Mouse (Mus musculus) A20 (cell line): ENCODE results near the gene Rps2.
"Not testable (repeated sequence)": the region's sequence is repeated elsewhere in the genome, so short reads cannot be mapped to it uniquely, and the experiment has no call there.

Source experiments
- DNase-seq: peaks from one replicate; pipeline ENCODE4 v3.0.0-alpha.2; 2011; ENCODE audit warnings: low read depth, low spot score

Rps2 gene

DNA sequence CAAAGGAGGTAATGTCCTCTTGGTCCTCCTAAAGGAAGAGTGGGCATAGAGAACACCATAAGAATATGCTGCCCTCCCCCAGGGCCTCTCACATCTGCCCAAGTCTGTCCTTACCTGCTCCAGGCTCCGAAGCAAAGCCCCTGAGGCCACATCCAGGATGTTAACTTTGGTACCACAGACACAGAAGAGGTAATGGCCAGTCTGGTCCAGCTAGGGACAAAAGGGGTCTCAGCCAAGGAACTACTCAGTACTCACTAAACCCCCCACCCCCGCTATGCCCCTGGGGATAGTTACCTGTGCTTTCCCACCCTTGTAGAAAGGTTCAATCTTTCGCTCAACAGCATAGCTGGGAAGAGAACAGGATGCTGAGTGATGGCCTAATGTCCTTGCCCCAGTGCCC lies 12.1 kb upstream of the Rps2 start:
- no peak for DNase-seq

DNA sequence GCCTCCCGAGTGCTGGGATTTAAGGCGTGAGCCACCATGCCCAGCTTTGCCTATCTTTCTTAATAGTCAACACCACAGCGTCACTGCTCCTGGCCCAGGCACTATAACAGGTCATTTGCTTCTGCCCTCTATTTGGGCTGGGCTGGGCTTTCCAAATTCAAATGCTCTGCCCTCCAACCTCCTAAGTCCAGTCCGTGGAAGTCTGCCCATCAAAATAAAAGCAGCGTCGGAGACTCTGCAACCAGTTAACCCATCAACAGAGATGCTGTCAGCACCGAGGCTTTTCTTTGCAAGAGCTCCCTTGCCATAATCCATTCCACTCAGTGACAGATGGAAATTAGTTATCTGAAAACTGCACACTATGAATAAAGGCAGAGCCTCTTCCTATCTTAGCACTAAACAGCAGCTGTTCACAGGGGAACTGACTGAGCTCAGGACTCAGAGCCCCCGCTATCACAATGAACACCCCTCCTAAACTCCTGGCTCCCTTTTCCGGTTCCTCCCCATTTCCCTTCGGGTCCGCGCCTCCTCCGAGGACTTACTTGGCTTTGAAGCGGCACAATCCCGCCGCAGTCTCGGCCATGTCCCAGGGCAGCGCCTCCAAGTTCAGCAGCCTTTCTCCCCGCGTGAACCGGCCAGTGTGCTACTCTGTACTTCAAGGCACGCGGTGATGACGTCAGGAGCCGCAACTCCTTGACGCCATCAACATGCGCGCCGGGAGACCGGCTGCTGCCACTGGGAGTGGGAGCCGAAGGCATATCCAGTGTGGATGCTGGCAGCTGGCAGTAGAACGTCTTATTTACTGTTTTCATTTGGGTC lies 10.7 kb upstream of the Rps2 start, which contains the start of gene Tbl3:
Gene Tbl3, minus strand, starts transcription at position 679 of the 819 bp plus-strand sequence.
- DNase-seq, result peak; percentile 92

DNA sequence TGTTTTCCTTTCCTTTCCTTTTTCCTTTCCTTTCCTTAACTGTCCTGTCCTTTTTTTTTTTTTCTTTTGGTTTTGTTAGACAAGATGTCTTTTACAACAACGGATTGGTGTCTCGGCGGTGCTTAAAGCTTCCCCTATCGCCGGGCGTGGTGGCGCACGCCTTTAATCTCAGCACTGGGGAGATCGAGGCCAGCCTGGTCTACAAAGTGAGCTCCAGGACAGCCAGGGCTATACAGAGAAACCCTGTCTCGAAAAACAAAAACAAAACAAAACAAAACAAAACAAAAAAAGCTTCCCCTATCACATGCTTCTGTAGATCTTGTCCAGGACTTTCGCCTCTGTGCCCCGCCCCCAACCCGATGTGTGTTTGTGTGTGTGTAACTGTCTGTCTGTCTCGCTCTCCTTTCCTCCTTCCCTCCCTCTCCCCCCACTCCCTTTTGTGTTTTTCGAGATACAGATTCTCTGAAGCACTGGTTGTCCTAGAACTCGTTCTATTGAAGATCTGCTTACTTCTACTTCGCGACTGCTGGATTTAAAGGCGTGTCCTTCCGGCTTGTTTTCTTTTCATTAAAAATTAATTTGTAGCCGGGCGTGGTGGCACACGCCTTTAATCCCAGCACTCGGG lies 10.0 kb upstream of the Rps2 start:
- peak; percentile 33 for DNase-seq

GRCm38 (mm10) chr17:24708646-24709045 lies 9.3 kb upstream of the Rps2 start:
- peak; percentile 58 for DNase-seq

DNA sequence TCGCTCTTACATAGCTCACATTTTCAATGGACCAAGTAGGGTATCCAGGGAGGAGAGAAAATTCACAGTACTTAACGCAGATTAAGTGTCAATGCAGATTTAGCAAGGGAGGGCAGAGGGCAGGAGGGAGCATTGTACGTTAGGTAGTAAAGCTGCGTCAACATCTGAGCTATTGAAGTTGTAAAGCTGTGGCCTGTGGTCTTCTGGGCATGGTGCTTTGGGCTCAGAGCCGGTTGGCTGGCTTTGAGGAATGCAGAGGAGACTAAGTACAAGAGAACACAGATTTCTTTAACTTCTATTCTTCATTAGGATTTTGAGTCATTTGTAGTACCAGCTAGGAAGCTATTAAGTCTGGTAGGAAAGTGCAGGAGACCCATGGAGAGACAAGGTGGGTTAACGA lies 2.4 kb upstream of the Rps2 start:
- no peak for DNase-seq

DNA sequence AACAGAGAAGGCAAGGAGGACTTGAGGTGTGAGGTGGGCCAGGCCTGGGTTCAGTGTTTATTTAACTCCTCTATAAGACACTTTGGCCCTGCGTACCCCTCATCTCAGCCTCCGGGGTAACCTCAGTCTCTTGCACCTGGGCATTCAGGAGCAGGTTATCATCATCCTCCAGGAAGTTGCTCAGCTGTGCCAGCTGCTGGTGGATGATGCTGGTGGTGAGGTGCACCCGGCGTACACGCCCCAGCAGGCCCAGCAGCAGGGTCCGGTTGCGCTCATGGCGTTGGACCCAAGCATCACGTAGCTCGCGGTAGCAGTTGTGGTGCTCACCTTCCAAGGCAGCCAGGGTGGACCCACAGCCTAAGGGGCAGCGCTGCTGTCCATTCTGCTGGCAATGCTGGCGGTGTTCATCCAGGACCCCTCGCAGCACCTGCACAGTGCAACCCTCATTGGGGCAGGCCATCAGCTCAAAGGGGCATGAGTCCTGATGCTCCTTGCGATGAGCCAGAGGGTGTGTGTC lies 1.7 kb upstream of the Rps2 start:
- DNase-seq, result no peak

GRCm38 (mm10) chr17:24718938-24719337 lies 1.0 kb downstream of the Rps2 start:
- DNase-seq, result not testable (repeated sequence)

GRCm38 (mm10) chr17:24719494-24720222 lies 1.7 kb downstream of the Rps2 start:
- peak; percentile 98 for DNase-seq

DNA sequence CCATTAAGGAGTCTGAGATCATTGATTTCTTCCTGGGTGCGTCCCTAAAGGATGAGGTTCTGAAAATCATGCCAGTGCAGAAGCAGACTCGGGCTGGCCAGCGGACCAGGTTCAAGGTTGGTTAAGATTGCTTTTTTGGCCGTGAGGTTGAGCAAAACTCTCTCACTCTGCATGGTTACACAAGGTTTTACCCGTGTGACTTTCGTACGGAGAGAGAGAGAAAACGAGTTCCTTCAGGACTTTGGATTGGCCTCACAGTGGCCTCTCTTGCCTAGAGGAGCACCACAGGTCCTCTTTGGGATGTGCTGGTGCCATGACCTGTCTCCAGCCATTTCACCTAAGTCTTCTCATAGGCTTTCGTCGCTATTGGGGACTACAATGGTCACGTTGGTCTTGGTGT lies 2.7 kb downstream of the Rps2 start:
- not testable (repeated sequence) for DNase-seq

GRCm38 (mm10) chr17:24721383-24721955 lies 3.6 kb downstream of the Rps2 start:
- DNase-seq, result not testable (repeated sequence)

DNA sequence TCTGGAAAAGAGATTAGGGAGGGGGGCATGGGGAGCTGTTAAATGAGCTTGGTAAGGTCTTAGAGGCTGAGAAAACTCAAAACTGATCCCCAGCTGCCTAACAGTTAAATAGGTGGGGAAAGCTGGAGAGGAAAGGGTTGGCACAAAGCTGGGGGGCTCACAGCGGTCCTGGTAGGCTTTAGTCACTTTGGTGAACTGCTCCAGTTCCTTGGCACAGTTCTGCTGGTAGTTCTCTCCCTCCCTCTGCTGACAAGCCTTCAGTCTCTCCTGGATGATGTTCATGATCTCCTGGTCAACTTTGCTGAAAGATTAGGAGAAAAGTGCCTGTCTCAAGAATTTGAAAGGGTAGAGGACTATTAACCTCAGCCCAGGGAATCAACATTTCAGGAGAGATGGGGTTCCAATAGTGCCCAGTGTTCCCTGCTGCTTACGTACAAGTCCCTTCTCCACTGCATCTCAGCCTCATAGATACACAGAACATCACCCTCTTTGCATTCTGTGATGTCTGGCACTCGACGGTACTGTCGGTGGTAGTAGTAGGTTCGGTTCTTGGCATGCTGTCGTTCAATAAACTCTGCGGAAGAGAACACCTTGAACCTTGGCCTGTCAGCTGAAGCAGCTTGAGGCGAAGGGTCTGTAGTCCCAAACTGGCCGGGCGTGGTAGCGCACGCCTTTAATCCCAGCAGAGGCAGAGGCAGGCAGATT lies 4.5 kb downstream of the Rps2 start:
- peak; percentile 59 for DNase-seq

- DNase-seq, result peak; percentile 62
Observed at GRCm38 (mm10) chr17:24723122-24723880, 5.4 kb downstream of the Rps2 start.

DNA sequence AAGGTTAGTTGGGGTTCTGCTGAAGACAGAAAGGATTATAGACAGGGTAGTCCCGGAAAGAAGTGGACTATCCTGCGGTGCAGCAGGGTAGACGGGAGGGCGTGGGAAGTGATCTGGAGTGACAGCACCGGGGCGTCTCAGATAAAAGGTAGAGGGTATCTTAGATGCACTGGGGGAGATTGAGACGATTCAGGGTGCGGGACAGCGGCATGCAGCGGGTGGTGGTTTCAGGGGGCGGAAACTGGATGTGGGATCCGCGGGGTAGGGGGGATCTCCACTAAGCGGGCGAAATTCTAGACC lies 5.9 kb downstream of the Rps2 start:
- DNase-seq, result no peak

- peak; percentile 94 for DNase-seq
Observed at GRCm38 (mm10) chr17:24724184-24724583, 6.3 kb downstream of the Rps2 start, which contains the start of gene Ndufb10. Gene Ndufb10, minus strand, starts transcription at chr17:24724478.

- DNase-seq, result no peak
Observed at GRCm38 (mm10) chr17:24725637-24726390, 7.9 kb downstream of the Rps2 start.

DNA sequence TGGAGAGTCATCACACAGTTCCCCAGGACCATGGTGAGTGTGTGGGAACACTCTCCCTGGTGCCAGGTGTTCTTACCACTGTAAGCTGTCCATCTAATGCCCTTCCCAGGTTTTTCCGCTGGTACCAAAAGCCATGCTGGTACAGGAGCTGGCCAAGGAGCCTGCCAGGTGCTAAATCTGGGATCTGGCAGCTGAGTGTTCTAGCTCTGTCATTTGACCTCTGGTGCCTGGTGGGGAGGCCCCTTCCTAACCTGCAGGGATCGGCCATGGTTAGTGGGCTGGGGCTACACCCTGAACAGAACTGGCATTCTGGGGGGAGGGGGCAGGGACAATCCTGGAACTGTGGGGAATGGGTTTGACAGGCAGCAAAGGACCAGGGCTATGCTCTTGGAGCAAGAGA lies 9.7 kb downstream of the Rps2 start, which contains the start of gene Rpl3l:
Gene Rpl3l, plus strand, starts transcription at position 203 of the 400 bp plus-strand sequence.
- DNase-seq, result no peak

GRCm38 (mm10) chr17:24728184-24728583 lies 10.3 kb downstream of the Rps2 start:
- no peak for DNase-seq

DNA sequence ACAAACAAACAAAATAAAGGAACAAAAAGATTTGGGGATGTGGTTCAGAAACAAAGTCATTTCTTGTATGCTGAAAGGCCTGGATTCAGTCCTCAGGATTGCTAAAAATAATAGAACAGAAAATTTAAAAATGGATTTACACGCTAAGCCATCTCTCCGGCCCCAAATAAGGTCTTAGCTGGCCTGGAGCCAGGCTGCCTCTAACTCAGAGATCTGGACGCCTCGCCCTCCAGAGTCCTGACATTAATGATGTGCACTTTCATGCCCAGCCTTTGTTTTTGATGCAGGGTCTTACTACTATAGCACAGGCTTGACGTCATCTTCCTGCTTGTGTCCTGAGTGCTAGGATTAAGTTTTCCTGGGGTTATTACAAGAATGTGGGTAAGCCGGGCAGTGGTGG lies 11.2 kb downstream of the Rps2 start:
- no peak for DNase-seq

DNA sequence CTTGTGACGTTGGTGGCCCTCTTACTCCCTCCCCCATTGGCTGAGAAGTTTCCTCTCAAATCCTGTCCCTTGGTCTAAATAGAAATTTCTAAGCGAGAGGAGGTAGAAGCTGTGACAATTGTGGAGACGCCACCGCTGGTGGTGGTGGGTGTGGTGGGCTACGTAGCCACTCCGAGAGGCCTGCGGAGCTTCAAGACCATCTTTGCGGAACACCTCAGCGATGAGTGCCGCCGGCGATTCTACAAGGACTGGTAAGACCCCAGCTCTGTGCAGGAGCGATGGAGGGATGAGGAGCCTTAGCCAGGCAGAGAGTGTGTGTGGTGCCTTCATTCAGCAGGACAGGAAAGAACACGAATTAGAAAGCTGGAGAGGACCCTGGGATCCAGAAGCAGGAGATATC lies 12.9 kb downstream of the Rps2 start:
- DNase-seq, result no peak
